Mouse (Mus musculus) spleen, postnatal 36 days (tissue): Measurements from ENCODE around the gene Spsb3.

ENCODE experiments used
- DNase-seq, 2 experiments: peaks; one replicate each; pipeline ENCODE4 v3.0.0; 2022; ENCODE audit warnings: low spot score in 2 of 2, mixed read lengths in 1 of 2

Spsb3 gene

DNA sequence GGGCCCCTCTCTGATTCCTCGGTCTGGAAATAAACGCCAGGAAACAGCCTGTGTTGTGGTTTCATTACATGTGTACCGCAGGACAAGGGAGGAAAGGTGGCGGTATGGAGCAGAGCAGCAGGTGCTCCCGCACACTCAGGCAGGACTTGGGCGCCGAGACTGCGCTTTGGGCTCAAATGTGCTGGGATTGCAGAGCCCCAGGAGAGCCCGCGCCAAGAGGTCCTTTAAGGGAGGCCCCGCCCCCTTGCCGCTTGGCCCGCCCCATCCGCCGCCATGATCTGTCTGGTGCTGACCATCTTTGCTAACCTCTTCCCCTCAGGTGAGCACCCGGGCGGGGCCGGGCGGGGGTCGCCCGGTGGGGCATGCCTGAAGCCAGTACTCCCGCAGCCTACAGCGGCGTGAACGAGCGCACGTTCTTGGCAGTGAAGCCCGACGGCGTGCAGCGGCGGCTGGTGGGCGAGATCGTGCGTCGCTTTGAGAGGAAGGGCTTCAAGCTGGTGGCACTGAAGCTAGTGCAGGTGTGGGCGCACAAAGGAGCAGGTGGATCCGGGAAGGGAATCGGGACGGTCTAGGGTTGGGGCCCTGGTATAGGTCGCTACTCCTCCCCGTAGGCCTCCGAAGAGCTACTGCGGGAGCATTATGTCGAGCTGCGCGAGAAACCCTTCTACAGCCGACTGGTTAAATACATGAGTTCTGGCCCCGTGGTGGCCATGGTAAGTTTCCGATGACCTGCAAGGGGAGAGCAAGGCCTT, 10.0 kb downstream of the Spsb3 start, which contains the start of gene Nme3:
Gene Nme3, plus strand, starts transcription at position 260 of the 752 bp plus-strand sequence.
- peak; percentile 70 to 75 for DNase-seq

GRCm38 (mm10) chr17:24896993-24897269, 10.5 kb downstream of the Spsb3 start:
- DNase-seq: no peak

- DNase-seq: no peak
These were observed 11.2 kb downstream of the Spsb3 start for GRCm38 (mm10) chr17:24897600-24897999.

GRCm38 (mm10) chr17:24898041-24898854, 11.8 kb downstream of the Spsb3 start:
- no peak for DNase-seq

- DNase-seq: no peak
These were observed 12.7 kb downstream of the Spsb3 start for GRCm38 (mm10) chr17:24899153-24899552.

DNA sequence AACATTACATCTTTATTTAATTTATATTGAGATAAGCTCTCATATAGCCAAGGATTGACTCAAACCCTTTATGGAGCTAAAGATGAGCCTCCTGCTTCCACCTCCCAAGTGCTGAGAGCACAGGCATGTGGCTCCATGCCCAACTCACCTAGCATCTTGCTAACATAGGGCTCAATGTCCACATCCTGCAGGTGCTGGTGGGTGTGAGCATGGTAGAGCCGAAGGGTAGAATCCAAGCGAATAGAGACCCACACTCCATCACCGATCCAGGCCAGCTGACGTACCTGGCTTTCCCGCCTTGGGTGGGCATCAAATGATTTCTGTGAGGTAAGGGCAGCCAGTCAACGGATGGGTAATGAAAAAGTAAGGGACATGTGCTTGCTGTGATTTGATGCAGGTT, 13.6 kb downstream of the Spsb3 start:
- no peak for DNase-seq

- DNase-seq: no peak
These were observed 15.7 kb downstream of the Spsb3 start for GRCm38 (mm10) chr17:24902124-24902523.

- peak; percentile 54 to 77 for DNase-seq
These were observed 16.4 kb downstream of the Spsb3 start for GRCm38 (mm10) chr17:24902671-24903474.

DNA sequence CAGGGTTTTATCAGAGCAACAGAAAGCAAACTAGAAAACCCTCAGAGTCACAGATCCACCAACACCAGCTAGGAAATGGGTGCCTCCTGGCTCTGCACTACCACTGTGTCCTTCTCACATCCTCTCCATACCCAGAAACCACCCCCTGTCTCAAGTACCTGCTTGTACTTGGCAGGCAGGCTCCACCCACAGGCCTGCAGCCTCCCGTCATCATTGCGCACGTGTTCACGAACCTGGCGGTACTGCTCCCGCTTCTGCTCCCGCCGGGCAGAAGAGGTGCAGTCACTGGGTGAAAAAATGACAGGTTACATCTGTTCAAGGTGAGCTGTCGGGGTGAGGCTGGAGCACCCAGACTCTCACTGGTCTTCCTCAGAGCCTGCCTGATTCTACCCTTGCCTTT, 17.3 kb downstream of the Spsb3 start:
- no peak for DNase-seq

- no peak for DNase-seq
These were observed 21.1 kb downstream of the Spsb3 start for GRCm38 (mm10) chr17:24907591-24907990.

DNA sequence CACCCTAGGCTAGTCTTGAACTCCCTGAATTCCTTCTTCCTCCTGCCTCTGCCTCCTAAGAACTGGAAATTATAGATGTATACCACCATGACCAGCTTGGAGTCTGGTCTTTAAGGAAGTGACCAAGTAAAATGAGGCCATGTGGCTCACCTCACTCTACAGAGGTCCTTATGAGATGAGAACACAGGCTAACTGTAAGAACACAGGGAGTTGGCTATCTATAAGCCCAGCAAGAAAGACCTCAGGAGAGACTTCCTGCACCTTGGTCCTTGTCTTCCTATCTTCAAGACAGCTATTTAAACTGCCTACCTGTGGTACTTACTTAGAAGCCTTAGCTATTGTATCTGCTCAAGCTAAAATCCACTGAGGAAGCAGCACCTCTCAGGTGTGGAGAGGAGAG, 27.5 kb downstream of the Spsb3 start:
- no peak for DNase-seq

GRCm38 (mm10) chr17:24923246-24923645, 36.8 kb downstream of the Spsb3 start:
- DNase-seq: no peak

GRCm38 (mm10) chr17:24929506-24929905, 43.1 kb downstream of the Spsb3 start:
- no peak for DNase-seq

DNA sequence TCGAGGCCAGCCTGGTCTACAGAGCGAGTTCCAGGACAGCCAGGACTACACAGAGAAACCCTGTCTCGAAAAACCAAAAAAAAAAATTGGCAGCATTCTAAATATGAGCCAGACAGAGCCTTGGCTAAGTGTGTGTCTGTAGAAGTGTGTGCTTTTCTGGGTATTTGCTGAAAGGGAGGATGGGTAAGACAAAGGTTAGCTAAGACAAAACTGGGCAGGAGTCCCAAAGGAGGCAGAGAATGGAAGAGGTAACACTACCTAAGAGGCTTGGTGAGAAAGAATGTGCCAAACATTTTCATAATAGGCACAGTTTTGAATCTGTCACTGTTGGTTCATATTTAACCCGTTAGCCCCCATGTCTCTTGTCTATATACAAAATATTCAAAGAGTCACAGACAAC, 46.0 kb downstream of the Spsb3 start:
- no peak for DNase-seq

DNA sequence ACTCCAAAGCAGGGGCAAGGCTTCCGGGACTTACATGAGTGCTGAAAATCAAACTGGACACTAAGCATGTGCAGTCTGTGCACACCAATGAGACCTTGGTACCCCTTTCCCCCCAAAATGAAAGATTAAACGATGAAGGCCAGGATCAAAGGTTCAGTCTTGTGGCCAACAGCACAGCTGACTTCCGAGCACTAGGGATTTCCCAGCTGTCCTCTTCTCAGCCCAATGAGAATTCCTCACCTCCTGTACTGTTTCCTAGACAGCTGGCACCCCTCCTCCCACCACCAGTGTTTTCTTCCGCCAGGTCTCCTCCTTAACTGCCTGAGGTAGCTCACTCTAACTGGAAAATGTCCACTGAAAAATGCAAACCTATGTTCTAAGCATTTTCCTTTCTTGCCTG, 46.7 kb downstream of the Spsb3 start:
- DNase-seq: no peak

DNA sequence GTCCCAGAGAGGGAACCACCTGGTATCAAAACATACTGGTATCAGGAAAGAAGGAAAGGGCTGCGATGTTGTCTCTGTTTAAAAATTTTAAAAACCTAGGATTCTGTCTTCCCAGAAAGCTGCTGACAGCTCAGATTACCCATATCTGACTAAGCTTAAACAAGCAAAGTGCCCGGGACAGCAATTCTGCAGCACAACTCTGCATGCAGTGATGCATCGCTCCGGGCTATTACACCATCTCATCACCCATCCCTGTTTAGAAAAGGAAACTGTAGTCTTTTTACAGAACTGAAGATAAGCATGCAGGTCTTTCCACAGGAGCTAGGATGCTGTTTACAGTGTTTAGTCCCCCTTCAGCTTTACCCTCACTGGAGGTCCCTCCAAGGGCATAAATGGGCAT, 48.5 kb downstream of the Spsb3 start:
- no peak for DNase-seq

GRCm38 (mm10) chr17:24935666-24936065, 49.2 kb downstream of the Spsb3 start:
- DNase-seq: no peak

- peak; percentile 96 for DNase-seq
These were observed 50.1 kb downstream of the Spsb3 start, which contains the start of gene Mapk8ip3 for GRCm38 (mm10) chr17:24936259-24937237. Gene Mapk8ip3 (minus strand): TSS chr17:24936977.

DNA sequence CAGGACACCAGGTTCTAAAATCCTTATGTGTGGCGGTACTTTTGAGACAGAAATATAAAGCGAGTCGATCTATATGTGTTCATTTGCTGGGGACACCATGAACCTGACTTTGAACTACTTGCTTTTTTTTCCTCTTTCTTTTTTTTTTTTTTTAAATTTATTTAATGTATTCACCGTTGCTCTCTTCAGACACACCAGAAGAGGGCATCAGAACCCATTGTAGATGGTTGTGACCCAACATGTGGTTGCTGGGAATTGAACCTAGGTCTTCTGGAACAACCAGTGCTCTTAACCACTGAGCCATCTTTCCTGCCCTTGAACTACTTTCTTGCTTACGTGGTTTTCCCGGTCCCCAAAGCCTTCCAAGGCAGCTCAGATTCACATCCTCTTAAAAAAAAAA, 50.8 kb downstream of the Spsb3 start:
- no peak for DNase-seq
